Mouse (Mus musculus) heart, postnatal 0 days (tissue): ENCODE measurements around the gene Gm4792. TPM values are rescaled to one million over a fixed set of nuclear protein-coding genes. Genes with fewer than 3 reads are reported as not detected.

Experiments
- ATAC-seq: fragments of 200-750 bp; cut with Nextera tagmentation; 2 replicates; pipeline ENCODE4 v1.8.0; 2017; ENCODE audit warnings: low read depth, moderate number of reproducible peaks, moderate library complexity; ENCODE audit not compliant: insufficient read depth
- DNase-seq: peaks from one replicate; pipeline ENCODE4 v3.0.0-alpha.2; 2016; ENCODE audit warnings: low spot score
- H3K27ac ChIP-seq: fragments of 300-500 bp; sonication (generic); 2 replicates; pipeline ENCODE4 v1.5.1; 2014; ENCODE audit warnings: low read depth, mild to moderate bottlenecking
- H3K27me3 ChIP-seq: fragments of 300-500 bp; sonication (generic); 2 replicates; pipeline ENCODE4 v1.6.1; 2014; ENCODE audit warnings: low read length, mixed read lengths; ENCODE audit not compliant: control insufficient read depth, insufficient read depth
- H3K36me3 ChIP-seq: fragments of 300-500 bp; sonication (generic); replicated peaks from 2 replicates; pipeline ENCODE4 v1.6.1; 2014; ENCODE audit warnings: low read length, mixed read lengths; ENCODE audit not compliant: control insufficient read depth, insufficient read depth
- H3K4me1 ChIP-seq: fragments of 300-500 bp; sonication (generic); 2 replicates; pipeline ENCODE4 v1.6.1; 2014; ENCODE audit warnings: antibody characterized with exemption; ENCODE audit not compliant: control insufficient read depth, insufficient read depth
- H3K4me2 ChIP-seq: fragments of 300-500 bp; sonication (generic); 2 replicates; pipeline ENCODE4 v1.6.1; 2014; ENCODE audit warnings: low read depth, mild to moderate bottlenecking, low read length, moderate library complexity
- H3K4me3 ChIP-seq: fragments of 300-500 bp; sonication (generic); 2 replicates; pipeline ENCODE4 v1.5.1; 2014; ENCODE audit warnings: low read depth, low read length
- H3K9ac ChIP-seq: fragments of 300-500 bp; sonication (generic); replicated peaks from 2 replicates; pipeline ENCODE4 v1.6.1; 2014; ENCODE audit warnings: low read depth, low read length, mixed read lengths
- H3K9me3 ChIP-seq: fragments of 300-500 bp; sonication (generic); replicated peaks from 2 replicates; pipeline ENCODE4 v1.6.1; 2016; ENCODE audit warnings: low read length; ENCODE audit not compliant: control insufficient read depth
- CTCF ChIP-seq: IDR thresholded peaks from 2 replicates; pipeline ENCODE4 v1.5.1; 2016; ENCODE audit warnings: antibody characterized with exemption, control low read depth, low read depth
- EP300 ChIP-seq: IDR thresholded peaks from 2 replicates; pipeline ENCODE4 v1.6.1; 2016; ENCODE audit warnings: antibody characterized with exemption, low read depth
- WGBS: fragments of 180-500 bp; shearing (Covaris S2); extraction: QIAGEN DNeasy Blood & Tissue Kit; methylation state at CpG from one replicate; pipeline ENCODE4 v1.1.7; 2014; 5-methylcytosine and 5-hydroxymethylcytosine counted together
- polyA plus RNA-seq: library from polyadenylated mRNA; unstranded; fragments of >200 nt; fragmentation: Nextera tagmentation; extraction: Ambion mirVana; gene quantifications from 2 replicates; pipeline ENCODE4 v1.2.1, GENCODE M21; 2015
- total RNA-seq: library from RNA; depleted of rRNA; stranded (reverse); fragments of >200 nt; gene quantifications from 2 replicates; pipeline ENCODE4 v1.2.3, GENCODE M21; 2014; ENCODE audit warnings: low replicate concordance

Gm4792 gene
- total and polyA plus RNA-seq, 2 experiments from 2014 or later = not detected

GRCm38 (mm10) chr10:94282179-94282578, 16.3 kb downstream of the Gm4792 start:
- WGBS = 87% methylated on average over 8 of the region's 8 CpGs
- Histone ChIP-seq H3K4me3 (no peak overlapping the region), H3K27ac (no peak overlapping the region), H3K4me2 (no peak overlapping the region), H3K9ac (no peak overlapping the region), H3K27me3 (no peaks in the 10 kb centered on the region), H3K36me3 (no peaks in the 10 kb centered on the region), H3K9me3 (no peaks in the 10 kb centered on the region), H3K4me1 (no peaks in the 10 kb centered on the region)
- DNase-seq (no peak), ATAC-seq (no peak)
- TF ChIP-seq CTCF (no peak), EP300 (no peak)

- no peak overlapping the region for H3K4me2 ChIP-seq
- WGBS = 52% methylated on average over 2 of the region's 2 CpGs
- H3K27me3 ChIP-seq = no peaks in the 10 kb centered on the region
- H3K27ac ChIP-seq = no peak overlapping the region
- no peaks in the 10 kb centered on the region for H3K36me3 ChIP-seq
- H3K9me3 ChIP-seq = no peaks in the 10 kb centered on the region
- no peak overlapping the region for H3K4me3 ChIP-seq
- H3K9ac ChIP-seq = no peak overlapping the region
- DNase-seq (no peak), ATAC-seq (no peak)
- no peaks in the 10 kb centered on the region for H3K4me1 ChIP-seq
- no peak for TF ChIP-seq CTCF
- no peak for TF ChIP-seq EP300
These were observed 22.0 kb downstream of the Gm4792 start for GRCm38 (mm10) chr10:94276511-94276910.

- DNase-seq = no peak
- TF ChIP-seq EP300 = no peak
- TF ChIP-seq CTCF = no peak
- no peak overlapping the region for H3K27ac ChIP-seq
- no peak overlapping the region for H3K4me2 ChIP-seq
- no peak overlapping the region for H3K4me3 ChIP-seq
- H3K4me1 ChIP-seq = no peaks in the 10 kb centered on the region
- no peak overlapping the region for H3K9ac ChIP-seq
- no peaks in the 10 kb centered on the region for H3K27me3 ChIP-seq
- 31% methylated on average over 3 of the region's 3 CpGs for WGBS
- ATAC-seq = no peak
- no peaks in the 10 kb centered on the region for H3K9me3 ChIP-seq
- no peaks in the 10 kb centered on the region for H3K36me3 ChIP-seq
These were observed 23.2 kb downstream of the Gm4792 start for GRCm38 (mm10) chr10:94275321-94275720.

GRCm38 (mm10) chr10:94265656-94266542, 32.6 kb downstream of the Gm4792 start:
- ATAC-seq (no peak), DNase-seq (no peak)
- Histone ChIP-seq H3K9me3 (no peaks in the 10 kb centered on the region), H3K27me3 (no peaks in the 10 kb centered on the region), H3K4me3 (no peak overlapping the region), H3K4me1 (no peaks in the 10 kb centered on the region), H3K9ac (no peak overlapping the region), H3K4me2 (no peak overlapping the region), H3K36me3 (no peaks in the 10 kb centered on the region), H3K27ac (no peak overlapping the region)
- TF ChIP-seq CTCF (no peak), EP300 (no peak)
- WGBS = 69% methylated on average over 17 of the region's 17 CpGs

- ATAC-seq (no peak), DNase-seq (no peak)
- H3K4me1 ChIP-seq = no peaks in the 10 kb centered on the region
- H3K9ac ChIP-seq = no peak overlapping the region
- no peaks in the 10 kb centered on the region for H3K27me3 ChIP-seq
- no peak overlapping the region for H3K4me2 ChIP-seq
- H3K36me3 ChIP-seq = no peaks in the 10 kb centered on the region
- WGBS = 65% methylated on average over 3 of the region's 3 CpGs
- no peak overlapping the region for H3K27ac ChIP-seq
- TF ChIP-seq CTCF (no peak), EP300 (no peak)
- H3K4me3 ChIP-seq = no peak overlapping the region
- no peaks in the 10 kb centered on the region for H3K9me3 ChIP-seq
These were observed 35.3 kb downstream of the Gm4792 start for GRCm38 (mm10) chr10:94263211-94263610.

GRCm38 (mm10) chr10:94262646-94263045, 35.9 kb downstream of the Gm4792 start:
- ATAC-seq (no peak), DNase-seq (no peak)
- H3K27me3 ChIP-seq = no peaks in the 10 kb centered on the region
- H3K36me3 ChIP-seq = no peaks in the 10 kb centered on the region
- WGBS = 82% methylated on average over 13 of the region's 13 CpGs
- no peak overlapping the region for H3K4me2 ChIP-seq
- no peak overlapping the region for H3K9ac ChIP-seq
- H3K4me1 ChIP-seq = no peaks in the 10 kb centered on the region
- TF ChIP-seq CTCF = no peak
- TF ChIP-seq EP300 = no peak
- no peak overlapping the region for H3K27ac ChIP-seq
- no peaks in the 10 kb centered on the region for H3K9me3 ChIP-seq
- H3K4me3 ChIP-seq = no peak overlapping the region
